Mouse (Mus musculus): Measurements from ENCODE around the gene Neurl4. TPM values are rescaled to one million over a fixed set of nuclear protein-coding genes. Genes with fewer than 3 reads are reported as not detected.

The Neurl4 gene
- polyA plus RNA-seq, 1 experiment from 2014 or later: 7.4 TPM

Small RNA genes lying within 50 kb of the gene (microRNA-seq; reads per million reads assigned to microRNA genes)
- gene Mir6924: not detected

Other genes starting within 250 kb of the Neurl4 start
- not detected in 2 replicates for gene Sox15, start 245.8 kb upstream of the Neurl4 start, polyA plus RNA-seq (2015; fragmentation: Nextera tagmentation; extraction: Ambion mirVana)
- 40.1 and 44.0 TPM in 2 replicates for gene Mpdu1, start 238.4 kb upstream of the Neurl4 start, polyA plus RNA-seq (2015; fragmentation: Nextera tagmentation; extraction: Ambion mirVana)
- 10.0 and 12.3 TPM in 2 replicates for gene Cd68, start 234.9 kb upstream of the Neurl4 start, polyA plus RNA-seq (2015; fragmentation: Nextera tagmentation; extraction: Ambion mirVana)
- 337 and 346 TPM in 2 replicates for gene Eif4a1, start 228.6 kb upstream of the Neurl4 start, polyA plus RNA-seq (2015; fragmentation: Nextera tagmentation; extraction: Ambion mirVana)
- gene Senp3, start 219.0 kb upstream of the Neurl4 start, polyA plus RNA-seq (2015; fragmentation: Nextera tagmentation; extraction: Ambion mirVana): 55.8 and 58.0 TPM in 2 replicates
- gene Tnfsf13, start 215.3 kb upstream of the Neurl4 start, polyA plus RNA-seq (2015; fragmentation: Nextera tagmentation; extraction: Ambion mirVana): 0.45 and 0.85 TPM in 2 replicates
- 5.9 and 7.8 TPM in 2 replicates for gene Tnfsf12, start 205.2 kb upstream of the Neurl4 start, polyA plus RNA-seq (2015; fragmentation: Nextera tagmentation; extraction: Ambion mirVana)
- 3.1 and 3.5 TPM in 2 replicates for gene Tnfsfm13, start 205.0 kb upstream of the Neurl4 start, polyA plus RNA-seq (2015; fragmentation: Nextera tagmentation; extraction: Ambion mirVana)
- gene Polr2a, start 142.4 kb upstream of the Neurl4 start, polyA plus RNA-seq (2015; fragmentation: Nextera tagmentation; extraction: Ambion mirVana): 13.8 and 16.9 TPM in 2 replicates
- gene Slc35g3, start 139.1 kb upstream of the Neurl4 start, polyA plus RNA-seq (2015; fragmentation: Nextera tagmentation; extraction: Ambion mirVana): 0.16 and 0.18 TPM in 2 replicates
- 3.6 TPM in 2 replicates for gene Zbtb4, start 135.2 kb upstream of the Neurl4 start, polyA plus RNA-seq (2015; fragmentation: Nextera tagmentation; extraction: Ambion mirVana)
- gene Chrnb1, start 105.1 kb upstream of the Neurl4 start, polyA plus RNA-seq (2015; fragmentation: Nextera tagmentation; extraction: Ambion mirVana): 5.8 and 6.0 TPM in 2 replicates
- 2.2 and 3.0 TPM in 2 replicates for gene Fgf11, start 99.2 kb upstream of the Neurl4 start, polyA plus RNA-seq (2015; fragmentation: Nextera tagmentation; extraction: Ambion mirVana)
- 3.1 TPM in 2 replicates for gene Tmem102, start 95.4 kb upstream of the Neurl4 start, polyA plus RNA-seq (2015; fragmentation: Nextera tagmentation; extraction: Ambion mirVana)
- not detected in 2 replicates for gene Gm39566, start 85.8 kb upstream of the Neurl4 start, polyA plus RNA-seq (2015; fragmentation: Nextera tagmentation; extraction: Ambion mirVana)
- not detected in 2 replicates for gene Spem2, start 82.6 kb upstream of the Neurl4 start, polyA plus RNA-seq (2015; fragmentation: Nextera tagmentation; extraction: Ambion mirVana)
- gene Spem1, start 78.9 kb upstream of the Neurl4 start, polyA plus RNA-seq (2015; fragmentation: Nextera tagmentation; extraction: Ambion mirVana): not detected in 2 replicates
- 1.6 and 2.0 TPM in 2 replicates for gene Nlgn2, start 63.3 kb upstream of the Neurl4 start, polyA plus RNA-seq (2015; fragmentation: Nextera tagmentation; extraction: Ambion mirVana)
- gene Tmem256, start 62.6 kb upstream of the Neurl4 start, polyA plus RNA-seq (2015; fragmentation: Nextera tagmentation; extraction: Ambion mirVana): 258 and 323 TPM in 2 replicates
- gene Plscr3, start 54.7 kb upstream of the Neurl4 start, polyA plus RNA-seq (2015; fragmentation: Nextera tagmentation; extraction: Ambion mirVana): 72.1 and 74.9 TPM in 2 replicates
- 0.26 and 0.90 TPM in 2 replicates for gene Tnk1, start 42.3 kb upstream of the Neurl4 start, polyA plus RNA-seq (2015; fragmentation: Nextera tagmentation; extraction: Ambion mirVana)
- gene Tmem95, start 23.1 kb upstream of the Neurl4 start, polyA plus RNA-seq (2015; fragmentation: Nextera tagmentation; extraction: Ambion mirVana): not detected in 2 replicates
- 3.9 and 4.3 TPM in 2 replicates for gene Kctd11, start 19.7 kb upstream of the Neurl4 start, polyA plus RNA-seq (2015; fragmentation: Nextera tagmentation; extraction: Ambion mirVana)
- gene Acap1, start 5.5 kb upstream of the Neurl4 start, polyA plus RNA-seq (2015; fragmentation: Nextera tagmentation; extraction: Ambion mirVana): 10.8 and 19.9 TPM in 2 replicates
- gene 2810408A11Rik, start 85 bp upstream of the Neurl4 start, polyA plus RNA-seq (2015; fragmentation: Nextera tagmentation; extraction: Ambion mirVana): 4.1 and 4.4 TPM in 2 replicates
- gene Gps2, start 12.8 kb downstream of the Neurl4 start, polyA plus RNA-seq (2015; fragmentation: Nextera tagmentation; extraction: Ambion mirVana): 50.1 and 51.2 TPM in 2 replicates
- 1,137 and 1,317 TPM in 2 replicates for gene Eif5a, start 20.9 kb downstream of the Neurl4 start, polyA plus RNA-seq (2015; fragmentation: Nextera tagmentation; extraction: Ambion mirVana)
- 5.3 and 7.3 TPM in 2 replicates for gene Ybx2, start 34.7 kb downstream of the Neurl4 start, polyA plus RNA-seq (2015; fragmentation: Nextera tagmentation; extraction: Ambion mirVana)
- gene Slc2a4, start 47.1 kb downstream of the Neurl4 start, polyA plus RNA-seq (2015; fragmentation: Nextera tagmentation; extraction: Ambion mirVana): 56.1 and 58.4 TPM in 2 replicates
- 7.5 and 14.4 TPM in 2 replicates for gene Cldn7, start 63.7 kb downstream of the Neurl4 start, polyA plus RNA-seq (2015; fragmentation: Nextera tagmentation; extraction: Ambion mirVana)
- 23.9 and 25.0 TPM in 2 replicates for gene Ctdnep1, start 80.1 kb downstream of the Neurl4 start, polyA plus RNA-seq (2015; fragmentation: Nextera tagmentation; extraction: Ambion mirVana)
- 111 and 116 TPM in 2 replicates for gene Elp5, start 81.4 kb downstream of the Neurl4 start, polyA plus RNA-seq (2015; fragmentation: Nextera tagmentation; extraction: Ambion mirVana)
- 421 and 428 TPM in 2 replicates for gene Gabarap, start 90.1 kb downstream of the Neurl4 start, polyA plus RNA-seq (2015; fragmentation: Nextera tagmentation; extraction: Ambion mirVana)
- 42.0 and 43.9 TPM in 2 replicates for gene Phf23, start 94.7 kb downstream of the Neurl4 start, polyA plus RNA-seq (2015; fragmentation: Nextera tagmentation; extraction: Ambion mirVana)
- 17.1 and 19.2 TPM in 2 replicates for gene Dvl2, start 99.5 kb downstream of the Neurl4 start, polyA plus RNA-seq (2015; fragmentation: Nextera tagmentation; extraction: Ambion mirVana)
- gene Acadvl, start 114.3 kb downstream of the Neurl4 start, polyA plus RNA-seq (2015; fragmentation: Nextera tagmentation; extraction: Ambion mirVana): 276 and 298 TPM in 2 replicates
- gene Dlg4, start 115.9 kb downstream of the Neurl4 start, polyA plus RNA-seq (2015; fragmentation: Nextera tagmentation; extraction: Ambion mirVana): 4.6 and 4.7 TPM in 2 replicates
- not detected in 2 replicates for gene Asgr1, start 153.0 kb downstream of the Neurl4 start, polyA plus RNA-seq (2015; fragmentation: Nextera tagmentation; extraction: Ambion mirVana)
- 0.22 TPM in 1 of 2 replicates, not detected in the other for gene Asgr2, start 191.6 kb downstream of the Neurl4 start, polyA plus RNA-seq (2015; fragmentation: Nextera tagmentation; extraction: Ambion mirVana)
- 0.64 and 1.1 TPM in 2 replicates for gene Mgl2, start 229.3 kb downstream of the Neurl4 start, polyA plus RNA-seq (2015; fragmentation: Nextera tagmentation; extraction: Ambion mirVana)

All from heart, embryonic 16.5 days (tissue).